Mouse (Mus musculus) liver, embryonic 12.5 days (tissue): Measurements from ENCODE around the gene Gabpb2. TPM values are rescaled to one million over a fixed set of nuclear protein-coding genes. Genes with fewer than 3 reads are reported as not detected.

Source experiments
- ATAC-seq: fragments of 200-750 bp; cut with Nextera tagmentation; 2 replicates; pipeline ENCODE4 v1.8.0; 2017; ENCODE audit warnings: moderate number of reproducible peaks, mild to moderate bottlenecking, moderate library complexity
- H3K27ac ChIP-seq: fragments of 300-500 bp; sonication (generic); 2 replicates; pipeline ENCODE4 v1.5.1; 2016; ENCODE audit warnings: mild to moderate bottlenecking
- H3K27me3 ChIP-seq: fragments of 300-500 bp; sonication (generic); replicated peaks from 2 replicates; pipeline ENCODE4 v1.6.1; 2016; ENCODE audit warnings: mild to moderate bottlenecking, moderate library complexity
- H3K36me3 ChIP-seq: fragments of 300-500 bp; sonication (generic); 2 replicates; pipeline ENCODE4 v1.6.1; 2016; ENCODE audit warnings: mild to moderate bottlenecking, moderate library complexity
- H3K4me1 ChIP-seq: fragments of 300-500 bp; sonication (generic); 2 replicates; pipeline ENCODE4 v1.6.1; 2016
- H3K4me2 ChIP-seq: fragments of 300-500 bp; sonication (generic); 2 replicates; pipeline ENCODE4 v1.6.1; 2016; ENCODE audit warnings: mild to moderate bottlenecking, moderate library complexity
- H3K4me3 ChIP-seq: fragments of 300-500 bp; sonication (generic); 2 replicates; pipeline ENCODE4 v1.5.1; 2016; ENCODE audit warnings: mild to moderate bottlenecking, moderate library complexity
- H3K9ac ChIP-seq: fragments of 300-500 bp; sonication (generic); 2 replicates; pipeline ENCODE4 v1.6.1; 2016; ENCODE audit warnings: mild to moderate bottlenecking, moderate library complexity
- H3K9me3 ChIP-seq: fragments of 300-500 bp; sonication (generic); replicated peaks from 2 replicates; pipeline ENCODE4 v1.6.1; 2016; ENCODE audit warnings: mild to moderate bottlenecking, moderate library complexity
- WGBS: fragments of 180-500 bp; shearing (Covaris S2); methylation state at CpG from one replicate; pipeline ENCODE4 v1.1.7; 2016; ENCODE audit not compliant: insufficient replicate concordance; 5-methylcytosine and 5-hydroxymethylcytosine counted together
- polyA plus RNA-seq: library from polyadenylated mRNA; unstranded; fragments of >200 nt; fragmentation: Nextera tagmentation; extraction: Ambion mirVana; gene quantifications from 2 replicates; pipeline ENCODE4 v1.2.1, GENCODE M21; 2016

The Gabpb2 gene
- polyA plus RNA-seq, 1 experiment from 2014 or later = 11.4 TPM

DNA sequence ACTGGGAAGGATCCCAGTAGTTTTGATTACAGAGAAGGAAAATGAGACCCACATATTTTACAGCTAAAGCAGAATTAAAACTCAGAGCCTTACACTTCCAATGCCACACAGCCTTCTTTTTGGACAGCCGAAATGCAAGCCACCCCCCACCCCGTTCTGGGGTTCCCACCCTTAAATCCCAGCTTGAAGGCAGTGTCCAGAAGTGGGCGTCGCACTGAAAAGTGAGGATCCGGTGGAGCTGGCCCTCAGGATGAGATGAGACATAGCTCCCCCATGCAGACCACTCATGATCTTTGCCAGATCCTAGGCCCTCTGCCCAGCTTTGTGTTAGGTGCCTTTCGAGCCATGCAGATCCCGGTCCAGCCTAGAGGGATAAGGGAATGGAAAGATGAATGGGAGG, 23.8 kb upstream of the Gabpb2 start, which contains the start of gene Gm128:
Gm128 (minus strand) TSS at position 101 of the 400 bp plus-strand sequence.
- Histone ChIP-seq H3K4me1 (peaks cover 15% of the 10 kb centered on the region), H3K9ac (peak within 1 kb of the TSS; percentile 45), H3K9me3 (no peaks in the 10 kb centered on the region), H3K27me3 (no peaks in the 10 kb centered on the region), H3K4me3 (no peak within 1 kb of the TSS), H3K4me2 (peak within 1 kb of the TSS; percentile 46), H3K27ac (no peak within 1 kb of the TSS), H3K36me3 (peaks cover 20% of the 10 kb centered on the region)
- no peak for ATAC-seq
- WGBS = 76% methylated on average over 7 of the region's 7 CpGs

DNA sequence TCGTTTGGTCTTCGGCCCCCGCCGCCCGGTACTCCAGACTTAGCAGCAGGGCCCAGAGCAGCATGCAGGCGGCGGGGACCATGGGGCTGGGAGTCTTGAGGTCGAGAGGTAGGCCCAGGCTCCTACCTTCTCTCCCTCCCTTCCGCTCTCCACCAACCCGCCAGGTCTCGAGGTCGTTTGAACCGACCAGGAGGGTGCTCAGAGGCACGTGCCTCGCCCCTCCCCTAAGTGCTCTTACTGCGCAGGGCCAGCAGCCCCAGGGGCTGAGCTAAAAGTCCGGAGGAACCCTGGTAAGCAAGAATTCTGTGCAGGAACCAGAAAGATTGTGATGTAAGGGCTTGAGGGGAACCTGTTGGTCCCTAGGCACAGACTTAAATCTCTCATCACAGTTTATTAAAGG, 23.2 kb upstream of the Gabpb2 start:
- peaks cover 12% of the 10 kb centered on the region for H3K4me1 ChIP-seq
- peaks cover 26% of the 10 kb centered on the region for H3K36me3 ChIP-seq
- 41% methylated on average over 17 of the region's 17 CpGs for WGBS
- H3K4me2 ChIP-seq = peak overlapping the region; percentile 46
- no peaks in the 10 kb centered on the region for H3K9me3 ChIP-seq
- H3K27me3 ChIP-seq = no peaks in the 10 kb centered on the region
- H3K9ac ChIP-seq = peak overlapping the region; percentile 45
- H3K27ac ChIP-seq = no peak overlapping the region
- no peak for ATAC-seq
- H3K4me3 ChIP-seq = no peak overlapping the region

- Histone ChIP-seq H3K4me2 (peak overlapping the region; percentile 46; the same call in 1 of the 2 replicates), H3K4me1 (peaks cover 12% of the 10 kb centered on the region)
- 75% methylated on average over 12 of the region's 12 CpGs for WGBS
Observed at GRCm38 (mm10) chr3:95239971-95240370, 22.3 kb upstream of the Gabpb2 start.

DNA sequence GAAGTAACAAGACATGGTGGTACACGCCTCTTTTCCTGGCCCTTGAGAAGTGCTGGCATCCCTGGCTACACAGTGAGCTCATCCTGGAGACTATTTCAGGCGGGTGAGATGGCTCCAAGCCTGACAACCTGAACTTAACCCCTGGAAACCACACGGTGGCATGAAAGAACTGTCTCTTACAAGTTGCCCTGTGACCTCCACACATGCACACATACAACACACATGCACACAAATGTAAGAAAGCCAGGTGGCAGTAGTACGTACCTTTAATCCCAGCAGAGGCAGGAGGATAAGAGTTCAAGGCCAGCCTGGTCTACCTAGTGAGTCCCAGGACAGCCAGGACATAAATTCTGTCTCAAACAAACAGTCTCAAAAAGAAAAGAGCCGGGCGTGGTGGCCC, 21.3 kb upstream of the Gabpb2 start:
- H3K36me3 ChIP-seq = peaks cover 45% of the 10 kb centered on the region
- no peak overlapping the region for H3K9ac ChIP-seq
- H3K4me2 ChIP-seq = no peak overlapping the region
- H3K27me3 ChIP-seq = no peaks in the 10 kb centered on the region
- no peak for ATAC-seq
- peaks cover 12% of the 10 kb centered on the region for H3K4me1 ChIP-seq
- no peak overlapping the region for H3K27ac ChIP-seq
- WGBS = 71% methylated on average over 6 of the region's 6 CpGs
- H3K9me3 ChIP-seq = no peaks in the 10 kb centered on the region
- H3K4me3 ChIP-seq = no peak overlapping the region

More at GRCm38 (mm10) chr3:95239971-95240370, 22.3 kb upstream of the Gabpb2 start:
- no peak for ATAC-seq
- H3K9ac ChIP-seq = no peak overlapping the region
- no peaks in the 10 kb centered on the region for H3K27me3 ChIP-seq
- H3K36me3 ChIP-seq = peaks cover 35% of the 10 kb centered on the region
- 0 out of 2 replicates have a peak overlapping the region, but pooled peaks have one; percentile 1 for H3K27ac ChIP-seq
- no peak overlapping the region for H3K4me3 ChIP-seq
- H3K9me3 ChIP-seq = no peaks in the 10 kb centered on the region

GRCm38 (mm10) chr3:95237541-95238099, 19.9 kb upstream of the Gabpb2 start:
- H3K27ac ChIP-seq = no peak overlapping the region
- H3K4me2 ChIP-seq = no peak overlapping the region
- H3K9me3 ChIP-seq = no peaks in the 10 kb centered on the region
- H3K4me3 ChIP-seq = no peak overlapping the region
- no peak for ATAC-seq
- H3K9ac ChIP-seq = no peak overlapping the region
- no peaks in the 10 kb centered on the region for H3K27me3 ChIP-seq
- H3K36me3 ChIP-seq = peaks cover 59% of the 10 kb centered on the region
- H3K4me1 ChIP-seq = peaks cover 19% of the 10 kb centered on the region
- 83% methylated on average over 8 of the region's 8 CpGs for WGBS

DNA sequence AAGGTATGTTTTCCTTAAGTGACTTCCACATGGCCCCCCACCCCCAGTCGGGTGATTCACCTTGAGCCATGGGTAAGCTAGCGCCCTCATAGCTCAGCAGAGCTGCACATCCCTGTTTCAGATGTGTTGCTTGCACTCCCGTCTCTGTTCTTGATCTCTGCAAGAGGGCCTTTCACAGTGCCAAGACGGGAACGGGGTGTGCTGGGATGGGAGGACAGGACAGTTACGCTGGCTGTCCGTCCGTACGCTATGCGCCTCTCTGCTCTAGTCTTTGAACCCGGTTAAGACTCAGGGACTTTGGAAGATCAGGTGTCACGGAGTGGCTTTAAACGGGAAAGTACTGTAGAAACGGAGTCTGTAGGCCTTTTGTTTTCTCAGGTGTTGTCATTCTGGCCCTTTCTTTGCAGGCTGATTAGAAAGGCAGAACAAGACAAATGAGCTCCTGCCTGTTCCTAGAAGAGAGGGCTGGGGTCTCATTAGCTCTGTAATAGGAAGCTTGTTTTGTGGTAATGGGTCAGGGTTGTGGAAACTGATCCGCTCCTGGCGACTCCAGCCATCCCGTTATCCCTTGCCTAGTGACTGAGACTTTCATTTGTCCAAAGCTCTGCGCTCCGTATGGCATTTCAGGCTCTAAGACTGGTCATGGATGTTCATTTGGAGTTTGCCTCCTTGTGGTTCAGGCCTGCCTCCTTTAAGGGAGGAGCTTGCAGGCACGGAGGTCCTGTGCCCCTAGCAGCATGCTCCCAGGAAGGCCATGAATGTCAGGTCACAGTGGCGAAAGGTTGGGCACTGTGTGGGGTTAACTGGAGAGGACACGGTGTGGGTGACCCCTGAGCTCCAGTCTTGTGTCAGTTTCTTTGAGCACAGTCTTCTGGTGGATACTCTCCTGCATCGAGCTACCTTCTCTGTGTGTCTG, 17.9 kb upstream of the Gabpb2 start:
- Histone ChIP-seq H3K27me3 (no peaks in the 10 kb centered on the region), H3K27ac (no peak overlapping the region), H3K36me3 (peaks cover 73% of the 10 kb centered on the region), H3K4me2 (no peak overlapping the region), H3K4me1 (peaks cover 35% of the 10 kb centered on the region), H3K9me3 (no peaks in the 10 kb centered on the region), H3K4me3 (no peak overlapping the region), H3K9ac (no peak overlapping the region)
- WGBS = 87% methylated on average over 23 of the region's 23 CpGs
- no peak for ATAC-seq

GRCm38 (mm10) chr3:95233303-95233980, 15.7 kb upstream of the Gabpb2 start:
- H3K36me3 ChIP-seq = peaks cover 72% of the 10 kb centered on the region

DNA sequence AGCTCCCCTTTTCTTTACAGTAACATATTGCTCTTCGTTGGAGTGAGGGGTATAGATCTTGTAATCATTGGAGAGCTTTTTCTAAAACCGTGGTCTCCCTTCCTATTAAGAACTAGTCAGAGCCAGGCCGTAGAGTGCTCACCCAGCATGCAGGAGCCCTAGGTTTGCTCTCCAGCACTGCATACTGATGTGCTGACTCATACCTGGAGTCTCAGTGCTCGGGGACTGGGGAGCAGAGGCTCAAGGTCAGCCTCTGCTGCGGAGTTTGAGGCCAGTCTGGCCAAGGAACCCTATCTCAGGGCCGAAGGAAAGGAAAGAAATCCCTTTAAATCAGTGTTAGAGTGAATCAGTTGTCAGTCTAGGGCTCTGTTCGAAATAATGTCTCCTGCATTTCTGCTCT, 15.1 kb upstream of the Gabpb2 start:
- Histone ChIP-seq H3K4me2 (no peak overlapping the region), H3K4me3 (no peak overlapping the region), H3K27me3 (no peaks in the 10 kb centered on the region), H3K36me3 (peaks cover 66% of the 10 kb centered on the region), H3K27ac (no peak overlapping the region; the same call in 1 of the 2 replicates), H3K9ac (no peak overlapping the region), H3K9me3 (no peaks in the 10 kb centered on the region), H3K4me1 (peaks cover 46% of the 10 kb centered on the region)
- WGBS = 76% methylated on average over 7 of the region's 7 CpGs
- ATAC-seq = no peak

More at GRCm38 (mm10) chr3:95233303-95233980, 15.7 kb upstream of the Gabpb2 start:
- no peak for ATAC-seq
- Histone ChIP-seq H3K4me1 (peaks cover 42% of the 10 kb centered on the region), H3K9me3 (no peaks in the 10 kb centered on the region), H3K27ac (no peak overlapping the region), H3K9ac (no peak overlapping the region), H3K27me3 (no peaks in the 10 kb centered on the region), H3K4me3 (no peak overlapping the region), H3K4me2 (no peak overlapping the region)
- WGBS = 87% methylated on average over 16 of the region's 16 CpGs

DNA sequence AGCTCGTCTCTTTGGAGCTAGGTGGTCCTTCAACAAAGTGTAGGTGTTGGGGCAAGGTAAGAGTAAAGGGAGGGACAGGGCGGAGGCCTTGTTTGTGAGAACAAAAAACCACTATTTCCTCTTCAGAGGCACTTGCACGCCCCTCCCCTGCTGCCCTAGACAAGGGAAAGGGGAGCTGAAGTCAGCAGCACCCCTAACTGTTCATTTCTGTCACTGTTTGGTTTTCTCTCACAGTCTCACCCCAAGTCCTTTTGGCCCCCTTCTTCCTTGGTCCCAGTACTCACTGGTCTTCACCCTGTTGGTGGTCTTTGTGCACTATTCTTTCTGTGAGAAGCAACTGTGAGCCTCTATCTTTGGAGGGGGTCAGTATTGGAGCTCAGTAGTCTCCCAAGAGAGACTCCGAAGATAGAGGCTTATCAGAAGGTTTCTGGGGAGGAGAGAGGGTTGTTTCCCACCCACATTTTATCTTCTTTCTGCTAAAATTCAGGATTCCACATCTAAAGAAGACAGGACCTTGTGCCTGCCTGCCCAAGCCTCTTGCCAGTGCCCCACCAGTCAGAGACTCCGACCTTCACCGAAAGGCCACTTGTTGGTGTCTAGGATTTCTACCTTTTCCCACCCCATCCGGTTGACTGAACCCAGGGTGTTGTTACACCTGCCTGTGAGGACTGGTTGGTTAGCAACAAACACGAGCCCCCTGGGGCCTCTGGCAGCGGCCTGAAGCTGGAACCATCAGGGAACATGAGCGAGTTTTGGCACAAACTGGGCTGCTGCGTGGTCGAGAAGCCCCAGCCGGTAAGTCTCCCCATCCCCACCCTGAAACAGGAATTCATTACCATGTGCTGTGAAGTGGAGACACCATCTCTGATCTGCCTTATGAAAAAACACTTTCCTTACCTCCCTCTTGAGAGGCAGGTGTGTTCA, 13.8 kb upstream of the Gabpb2 start, which contains the start of gene Mllt11:
Mllt11 (minus strand) TSS at position 874 of the 924 bp plus-strand sequence.
- peak within 1 kb of the TSS; percentile 70 for H3K4me3 ChIP-seq
- 43% methylated on average over 13 of the region's 13 CpGs for WGBS
- peaks cover 53% of the 10 kb centered on the region for H3K36me3 ChIP-seq
- peak within 1 kb of the TSS; percentile 87 for H3K9ac ChIP-seq
- peaks cover 52% of the 10 kb centered on the region for H3K4me1 ChIP-seq
- H3K9me3 ChIP-seq = no peaks in the 10 kb centered on the region
- no peaks in the 10 kb centered on the region for H3K27me3 ChIP-seq
- peak; percentile 19; the same call in 1 of the 2 replicates for ATAC-seq
- H3K4me2 ChIP-seq = peak within 1 kb of the TSS; percentile 95
- peak within 1 kb of the TSS; percentile 86 for H3K27ac ChIP-seq

DNA sequence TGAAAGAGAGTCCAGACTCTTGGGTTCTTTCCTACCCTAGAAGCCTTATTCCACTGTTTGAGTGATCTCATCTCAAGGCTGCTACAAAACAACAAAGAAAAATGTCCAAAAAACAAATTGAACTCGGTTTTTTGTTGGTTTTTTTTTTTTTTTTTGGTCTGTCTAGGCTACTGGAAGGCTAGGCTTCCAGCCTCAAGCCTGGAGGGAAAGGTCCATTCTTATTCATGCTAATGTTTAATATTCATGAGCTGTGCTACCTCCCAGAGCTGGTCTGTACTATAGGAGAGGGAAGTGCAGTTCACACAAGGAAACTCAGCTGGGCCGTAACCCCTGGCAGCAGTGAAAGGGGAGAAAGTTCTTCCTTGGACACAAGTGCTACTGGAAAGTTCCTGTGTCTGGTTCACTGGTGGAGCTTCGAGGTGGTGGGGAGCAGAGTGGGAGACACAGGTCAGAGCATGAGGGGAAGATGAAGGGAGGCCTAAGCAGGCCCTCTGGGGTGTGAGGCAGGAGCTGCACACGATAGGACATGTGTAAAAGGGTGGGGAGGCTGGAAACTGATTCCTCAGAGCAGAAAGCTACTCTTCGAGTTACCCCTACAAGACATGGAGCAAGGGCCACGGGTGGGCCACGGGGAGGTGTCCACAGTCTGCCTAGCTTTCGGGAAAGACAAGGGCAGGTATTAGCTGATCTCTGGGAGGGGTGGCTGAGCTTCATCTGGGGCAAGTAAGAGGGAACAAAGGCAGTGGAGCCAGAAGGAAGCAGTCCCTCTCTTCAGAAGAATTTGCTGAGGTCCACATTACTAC, 13.0 kb upstream of the Gabpb2 start:
- peak overlapping the region; percentile 86 for H3K27ac ChIP-seq
- peaks cover 49% of the 10 kb centered on the region for H3K36me3 ChIP-seq
- peak overlapping the region; percentile 70 for H3K4me3 ChIP-seq
- no peaks in the 10 kb centered on the region for H3K27me3 ChIP-seq
- H3K9ac ChIP-seq = peak overlapping the region; percentile 87
- no peaks in the 10 kb centered on the region for H3K9me3 ChIP-seq
- WGBS = 21% methylated on average over 8 of the region's 8 CpGs
- peaks cover 58% of the 10 kb centered on the region for H3K4me1 ChIP-seq
- H3K4me2 ChIP-seq = peak overlapping the region; percentile 95
- ATAC-seq = peak; percentile 31
